Mouse (Mus musculus) kidney, postnatal 0 days (tissue): ENCODE measurements around the gene Arf3. TPM values are rescaled to one million over a fixed set of nuclear protein-coding genes. Genes with fewer than 3 reads are reported as not detected.
A peak's percentile ranks its signal among the peaks of the same experiment; 100 is the strongest.

Experiments used
- ATAC-seq: fragments of 200-750 bp; cut with Nextera tagmentation; replicated peaks from 2 replicates; pipeline ENCODE4 v1.8.0; 2017; ENCODE audit warnings: low read depth, moderate number of reproducible peaks, moderate TSS enrichment, moderate library complexity; ENCODE audit not compliant: low FRiP score
- DNase-seq: peaks from one replicate; pipeline ENCODE4 v3.0.0-alpha.2; 2016; ENCODE audit warnings: low spot score
- H3K27ac ChIP-seq: fragments of 300-500 bp; sonication (generic); 2 replicates; pipeline ENCODE4 v1.5.1; 2014; ENCODE audit warnings: mild to moderate bottlenecking
- H3K27me3 ChIP-seq: fragments of 300-500 bp; sonication (generic); 2 replicates; pipeline ENCODE4 v1.6.1; 2014; ENCODE audit warnings: low read length, mixed read lengths; ENCODE audit not compliant: insufficient read depth
- H3K36me3 ChIP-seq: fragments of 300-500 bp; sonication (generic); 2 replicates; pipeline ENCODE4 v1.6.1; 2014; ENCODE audit warnings: low read length, mixed read lengths; ENCODE audit not compliant: insufficient read depth
- H3K4me1 ChIP-seq: fragments of 300-500 bp; sonication (generic); replicated peaks from 2 replicates; pipeline ENCODE4 v1.6.1; 2014; ENCODE audit warnings: antibody characterized with exemption, low read length, mixed read lengths; ENCODE audit not compliant: insufficient read depth
- H3K4me2 ChIP-seq: fragments of 300-500 bp; sonication (generic); 2 replicates; pipeline ENCODE4 v1.6.1; 2014; ENCODE audit warnings: mild to moderate bottlenecking, low read length, moderate library complexity, mixed read lengths
- H3K4me3 ChIP-seq: fragments of 300-500 bp; sonication (generic); replicated peaks from 2 replicates; pipeline ENCODE4 v1.5.1; 2014; ENCODE audit warnings: low read depth, low read length
- H3K9ac ChIP-seq: fragments of 300-500 bp; sonication (generic); 2 replicates; pipeline ENCODE4 v1.6.1; 2014; ENCODE audit warnings: low read depth, low read length
- H3K9me3 ChIP-seq: fragments of 300-500 bp; sonication (generic); replicated peaks from 2 replicates; pipeline ENCODE4 v1.6.1; 2016; ENCODE audit warnings: low read length, inconsistent platforms, mixed read lengths
- CTCF ChIP-seq: IDR thresholded peaks from 2 replicates; pipeline ENCODE4 v1.5.1; 2016; ENCODE audit warnings: antibody characterized with exemption, low read depth, mild to moderate bottlenecking, moderate library complexity
- WGBS: fragments of 180-500 bp; shearing (Covaris S2); extraction: QIAGEN DNeasy Blood & Tissue Kit; methylation state at CpG from one replicate; pipeline ENCODE4 v1.1.7; 2014; 5-methylcytosine and 5-hydroxymethylcytosine counted together
- polyA plus RNA-seq: library from polyadenylated mRNA; unstranded; fragments of >200 nt; fragmentation: Nextera tagmentation; extraction: Ambion mirVana; gene quantifications from 2 replicates; pipeline ENCODE4 v1.2.1, GENCODE M21; 2015

The Arf3 gene
- polyA plus RNA-seq, 1 experiment from 2014 or later = 39.6 TPM

DNA sequence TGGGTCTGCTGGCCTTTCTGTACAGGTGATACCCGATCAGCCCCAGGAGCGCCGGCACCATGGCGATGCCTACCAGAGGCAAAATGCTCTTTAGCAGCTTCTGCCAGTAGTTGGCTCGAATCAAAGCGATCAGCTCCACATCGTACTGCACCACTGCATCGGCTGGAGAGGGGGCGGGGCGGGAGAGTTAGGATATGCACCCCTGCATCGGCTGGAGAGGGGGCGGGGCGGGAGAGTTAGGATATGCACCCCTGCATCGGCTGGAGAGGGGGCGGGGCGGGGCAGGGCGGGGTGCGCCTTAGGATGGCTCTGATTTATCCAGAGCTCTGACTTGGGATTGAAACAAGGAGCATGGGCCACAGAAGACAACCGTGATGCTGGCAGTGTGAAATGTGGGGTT, 38.6 kb downstream of the Arf3 start:
- no peak overlapping the region for H3K27ac ChIP-seq
- no peaks in the 10 kb centered on the region for H3K27me3 ChIP-seq
- no peaks in the 10 kb centered on the region for H3K36me3 ChIP-seq
- TF ChIP-seq CTCF = no peak
- H3K4me1 ChIP-seq = peaks cover 18% of the 10 kb centered on the region; the same call in 1 of the 2 replicates
- no peak overlapping the region for H3K4me3 ChIP-seq
- WGBS = 38% methylated on average over 19 of the region's 19 CpGs
- no peak overlapping the region for H3K9ac ChIP-seq
- no peak for DNase-seq
- H3K4me2 ChIP-seq = peak overlapping the region; percentile 30
- no peaks in the 10 kb centered on the region for H3K9me3 ChIP-seq
- ATAC-seq = 0 out of 2 replicates have a peak, but pooled peaks have one; percentile 23

DNA sequence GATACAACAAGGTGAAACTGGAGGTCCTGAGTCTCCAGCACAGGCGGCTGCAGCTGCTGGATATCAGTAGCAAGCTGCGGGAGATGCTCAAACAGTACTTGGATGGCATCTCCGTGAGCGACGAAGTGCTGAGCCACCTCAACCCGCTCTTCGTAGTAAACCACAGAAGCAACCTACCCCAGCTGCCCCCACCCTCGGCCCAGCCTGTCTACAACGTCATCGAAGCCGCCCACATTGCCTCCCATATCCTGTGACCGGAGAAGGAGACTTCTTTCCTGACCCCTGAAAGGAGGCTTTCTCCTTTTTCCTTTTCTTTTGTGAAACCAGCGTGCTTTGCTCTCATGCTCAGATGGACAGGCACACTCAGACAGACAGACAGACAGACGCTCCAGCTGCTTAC, 40.2 kb downstream of the Arf3 start:
- H3K27ac ChIP-seq = no peak overlapping the region
- no peaks in the 10 kb centered on the region for H3K9me3 ChIP-seq
- peak overlapping the region; percentile 42 for H3K4me2 ChIP-seq
- peaks cover 18% of the 10 kb centered on the region; the same call in 1 of the 2 replicates for H3K4me1 ChIP-seq
- TF ChIP-seq CTCF = no peak
- ATAC-seq (no peak), DNase-seq (peak; percentile 81)
- 26% methylated on average over 14 of the region's 14 CpGs for WGBS
- no peak overlapping the region for H3K4me3 ChIP-seq
- no peaks in the 10 kb centered on the region for H3K36me3 ChIP-seq
- 0 out of 2 replicates have a peak overlapping the region, but pooled peaks have one; percentile 3 for H3K9ac ChIP-seq
- no peaks in the 10 kb centered on the region for H3K27me3 ChIP-seq

DNA sequence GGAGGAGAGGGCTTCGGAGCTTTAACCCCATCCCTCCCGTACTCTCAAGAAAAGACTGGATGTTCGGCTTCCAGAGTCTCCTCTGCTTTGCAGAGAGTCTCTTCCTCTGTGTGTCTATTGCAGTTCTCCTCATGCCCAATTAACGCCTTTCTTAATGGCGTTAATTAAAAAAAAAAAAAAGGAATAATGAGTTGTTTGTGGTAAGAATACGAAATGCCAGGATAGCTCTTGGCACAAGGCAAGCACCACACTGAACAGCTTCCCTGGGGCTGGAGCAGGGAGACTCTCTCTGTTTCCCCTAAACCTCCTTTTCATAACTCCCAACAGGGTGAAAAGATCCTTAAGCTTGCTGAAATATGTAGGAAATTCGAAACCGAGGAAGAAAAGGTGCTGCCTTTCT, 40.8 kb downstream of the Arf3 start:
- ATAC-seq = no peak
- Histone ChIP-seq H3K4me2 (no peak overlapping the region), H3K27ac (no peak overlapping the region), H3K9me3 (no peaks in the 10 kb centered on the region), H3K4me1 (peaks cover 13% of the 10 kb centered on the region; the same call in 1 of the 2 replicates), H3K4me3 (no peak overlapping the region), H3K36me3 (no peaks in the 10 kb centered on the region), H3K27me3 (no peaks in the 10 kb centered on the region), H3K9ac (no peak overlapping the region)
- no peak for TF ChIP-seq CTCF
- no peak for DNase-seq
- WGBS = 73% methylated on average over 8 of the region's 8 CpGs

DNA sequence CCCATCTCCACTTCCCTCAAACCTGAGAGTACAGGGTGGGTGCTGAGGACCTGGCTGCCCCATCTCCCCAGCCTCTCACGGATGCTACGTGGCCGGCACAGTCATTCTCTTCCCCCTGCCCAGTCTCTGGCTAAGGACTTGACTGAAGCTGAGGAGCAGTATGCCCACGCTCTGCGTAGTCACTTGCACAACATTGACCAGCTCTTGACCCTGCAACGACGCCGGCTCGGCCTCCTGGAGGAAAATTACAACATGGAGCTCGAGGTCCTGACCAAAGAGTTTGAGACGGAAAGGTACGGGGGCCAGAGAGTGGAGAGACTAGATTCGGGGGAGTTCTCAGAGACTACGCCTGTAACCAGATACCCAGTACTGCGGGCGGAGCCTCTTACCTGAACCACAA, 45.7 kb downstream of the Arf3 start:
- Histone ChIP-seq H3K4me2 (no peak overlapping the region), H3K4me3 (no peak overlapping the region), H3K4me1 (no peaks in the 10 kb centered on the region), H3K27ac (no peak overlapping the region), H3K27me3 (no peaks in the 10 kb centered on the region), H3K36me3 (no peaks in the 10 kb centered on the region), H3K9ac (no peak overlapping the region), H3K9me3 (no peaks in the 10 kb centered on the region)
- TF ChIP-seq CTCF = no peak
- WGBS = 49% methylated on average over 16 of the region's 16 CpGs
- ATAC-seq (no peak), DNase-seq (no peak)

DNA sequence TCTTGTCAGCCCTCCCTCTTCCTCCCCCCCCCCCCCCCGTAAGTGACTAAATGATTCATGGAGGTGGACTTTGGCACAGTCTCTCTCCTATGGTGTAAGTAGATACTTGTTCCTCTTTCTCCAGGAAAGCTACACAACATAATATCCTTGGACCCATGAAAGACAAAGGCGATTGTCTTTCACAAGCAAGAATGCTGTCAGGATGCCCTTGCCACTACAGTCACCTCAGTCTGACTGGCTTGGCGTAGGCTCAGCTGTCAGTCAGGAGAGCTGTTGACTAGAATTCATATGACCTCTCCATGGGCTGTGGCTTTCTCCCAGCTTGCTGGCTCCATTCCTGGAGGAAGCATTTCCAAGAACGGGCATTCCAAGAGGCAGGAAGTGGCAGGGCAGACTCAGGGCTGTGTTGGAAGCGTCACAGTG, 48.8 kb downstream of the Arf3 start:
- H3K4me1 ChIP-seq = no peaks in the 10 kb centered on the region
- ATAC-seq = no peak; the same call in 1 of the 2 replicates
- no peaks in the 10 kb centered on the region for H3K27me3 ChIP-seq
- no peak overlapping the region for H3K4me2 ChIP-seq
- no peaks in the 10 kb centered on the region for H3K36me3 ChIP-seq
- no peak overlapping the region for H3K27ac ChIP-seq
- 62% methylated on average over 4 of the region's 5 CpGs for WGBS
- no peak for DNase-seq
- no peak overlapping the region for H3K9ac ChIP-seq
- no peak overlapping the region for H3K4me3 ChIP-seq
- TF ChIP-seq CTCF = no peak
- no peaks in the 10 kb centered on the region for H3K9me3 ChIP-seq

DNA sequence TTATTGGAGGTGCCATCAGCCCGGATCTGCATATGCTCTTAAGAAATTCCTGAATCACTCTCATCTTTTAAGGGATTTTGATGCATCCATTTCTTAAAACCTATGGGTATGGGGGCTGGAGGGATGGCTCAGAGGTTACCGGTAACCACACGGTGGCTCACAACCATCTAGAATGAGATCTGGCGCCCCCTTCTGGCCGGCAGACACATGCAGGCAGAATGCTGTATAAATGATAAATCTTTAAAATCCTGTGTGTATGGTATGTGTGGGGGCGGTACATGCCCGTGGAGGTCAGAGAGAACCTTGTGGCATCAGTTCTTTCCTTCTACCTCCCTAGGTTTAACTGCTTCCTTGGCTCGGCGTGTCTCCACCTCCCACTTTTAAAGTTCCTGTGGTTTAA, 52.6 kb downstream of the Arf3 start:
- TF ChIP-seq CTCF = peak; percentile 88
- ATAC-seq (no peak), DNase-seq (peak; percentile 73)
- H3K27me3 ChIP-seq = no peaks in the 10 kb centered on the region
- WGBS = 10% methylated on average over 9 of the region's 9 CpGs
- H3K4me1 ChIP-seq = no peaks in the 10 kb centered on the region
- no peaks in the 10 kb centered on the region for H3K36me3 ChIP-seq
- H3K4me2 ChIP-seq = no peak overlapping the region
- no peak overlapping the region for H3K9ac ChIP-seq
- H3K4me3 ChIP-seq = no peak overlapping the region
- no peak overlapping the region for H3K27ac ChIP-seq
- no peaks in the 10 kb centered on the region for H3K9me3 ChIP-seq

DNA sequence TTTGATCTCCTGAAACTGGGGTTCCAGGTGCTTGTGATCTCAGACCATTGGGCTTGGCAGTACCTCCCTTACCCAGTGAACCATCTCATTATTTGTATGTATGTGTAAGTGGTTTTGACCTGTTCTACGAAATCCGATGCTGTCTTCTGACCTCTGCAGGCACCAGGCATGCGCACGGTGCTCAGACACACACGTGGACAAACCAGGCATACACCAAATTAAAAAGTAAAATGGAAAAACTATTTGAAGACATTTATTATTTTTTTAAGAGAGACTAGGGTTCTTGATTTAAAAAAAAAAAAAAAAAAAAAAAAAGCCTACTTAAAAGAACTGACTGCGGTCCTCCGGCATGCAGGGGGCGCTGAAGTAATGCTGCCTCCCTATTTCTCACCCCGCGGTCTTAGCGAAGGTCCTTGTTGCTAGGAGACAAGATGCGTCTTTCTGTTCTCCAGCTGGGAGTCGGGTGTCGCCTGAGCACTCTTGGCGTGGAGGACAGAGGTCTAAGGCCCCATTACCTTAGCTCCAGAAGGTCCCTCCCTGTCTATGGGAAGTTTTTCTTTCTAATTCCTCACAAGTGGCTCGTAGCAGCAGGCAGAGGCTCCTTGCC, 55.1 kb downstream of the Arf3 start, which contains the start of gene Ccdc65:
TSS of gene Ccdc65 (plus strand) at position 442 of the 607 bp plus-strand sequence.
- DNase-seq (peak; percentile 96), ATAC-seq (peak; percentile 67)
- Histone ChIP-seq H3K9me3 (no peaks in the 10 kb centered on the region), H3K27me3 (no peaks in the 10 kb centered on the region), H3K4me1 (no peaks in the 10 kb centered on the region), H3K4me3 (peak within 1 kb of the TSS; percentile 34), H3K9ac (no peak within 1 kb of the TSS), H3K27ac (no peak within 1 kb of the TSS), H3K36me3 (no peaks in the 10 kb centered on the region), H3K4me2 (peak within 1 kb of the TSS; percentile 73)
- WGBS = 13% methylated on average over 16 of the region's 16 CpGs
- peak; percentile 82 for TF ChIP-seq CTCF
